Mouse (Mus musculus): ENCODE measurements around the gene Prkn. TPM values are rescaled to one million over a fixed set of nuclear protein-coding genes. Genes with fewer than 3 reads are reported as not detected.

Gene Prkn
- polyA plus RNA-seq, 1 experiment from 2014 or later, result 1.6 TPM

DNA sequence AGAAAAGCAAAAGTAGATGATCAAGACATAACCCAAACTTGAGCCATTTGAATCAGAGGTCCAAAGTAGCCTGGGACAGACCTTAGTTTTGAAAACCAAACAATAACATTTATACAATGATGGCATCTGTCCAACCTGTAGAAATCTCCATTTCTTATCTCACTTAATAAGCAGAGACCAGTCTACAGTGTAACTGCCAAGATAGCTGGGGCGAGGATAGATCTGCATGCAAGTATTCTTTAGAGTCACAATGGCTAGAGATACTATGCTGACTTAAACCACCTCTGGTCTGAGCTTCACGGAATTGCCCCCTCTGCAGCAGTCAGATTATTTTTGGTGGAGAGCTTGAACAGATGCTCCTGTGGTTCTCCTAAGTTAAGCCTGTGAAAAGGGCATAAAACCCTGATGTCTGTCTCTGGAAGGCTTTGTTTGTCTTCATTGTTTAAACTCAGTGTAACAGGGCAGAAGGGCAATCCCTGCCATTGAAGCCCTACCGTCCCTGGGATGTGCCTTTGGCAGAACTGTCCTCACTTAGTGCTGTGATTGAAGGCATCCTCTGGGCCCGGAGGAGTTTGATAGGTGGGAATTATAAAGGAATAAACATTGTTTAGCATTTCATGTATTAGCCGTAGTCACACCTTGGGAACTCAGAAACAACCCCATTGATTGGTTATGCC lies 581.2 kb downstream of the Prkn start:
- 35% methylated on average over 5 of the region's 5 CpGs for WGBS
- Histone ChIP-seq H3K4me1 (no peaks in the 10 kb centered on the region), H3K4me3 (no peak overlapping the region), H3K9ac (no peak overlapping the region), H3K4me2 (no peak overlapping the region), H3K36me3 (ENCODE audit: poor library complexity, severe bottlenecking) (no peaks in the 10 kb centered on the region), H3K27ac (no peak overlapping the region), H3K27me3 (no peaks in the 10 kb centered on the region), H3K9me3 (replicated peaks) (no peaks in the 10 kb centered on the region)
- no peak for ATAC-seq

GRCm38 (mm10) chr17:11431323-11431722 lies 591.1 kb downstream of the Prkn start:
- H3K36me3 ChIP-seq (ENCODE audit: poor library complexity, severe bottlenecking), result no peaks in the 10 kb centered on the region
- no peak overlapping the region for H3K27ac ChIP-seq
- no peak overlapping the region for H3K9ac ChIP-seq
- H3K4me2 ChIP-seq, result no peak overlapping the region
- 88% methylated on average over 2 of the region's 2 CpGs for WGBS
- no peaks in the 10 kb centered on the region for H3K27me3 ChIP-seq
- no peak overlapping the region for H3K4me3 ChIP-seq
- ATAC-seq, result no peak
- H3K9me3 ChIP-seq (replicated peaks), result no peaks in the 10 kb centered on the region
- H3K4me1 ChIP-seq, result no peaks in the 10 kb centered on the region

DNA sequence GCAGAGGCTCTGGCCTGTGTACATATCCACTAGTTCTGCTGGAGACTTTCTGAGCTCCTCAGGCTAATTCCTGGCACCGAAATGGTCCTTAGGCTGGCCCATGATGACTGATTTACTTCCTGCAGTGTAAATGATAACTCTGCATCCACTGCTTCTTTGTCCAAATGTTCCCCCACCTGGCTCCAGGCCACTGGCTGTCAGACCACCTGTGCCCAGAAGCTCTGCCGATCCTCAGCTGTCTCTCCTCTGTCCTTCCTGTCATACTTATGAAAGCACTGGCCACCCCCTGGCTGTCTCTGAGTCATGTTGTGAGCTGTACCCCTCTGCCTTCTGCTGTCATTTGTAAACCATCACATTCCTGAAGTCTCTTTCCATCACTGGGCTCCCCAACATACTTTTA lies 592.4 kb downstream of the Prkn start:
- no peaks in the 10 kb centered on the region for H3K27me3 ChIP-seq
- 94% methylated on average over 2 of the region's 2 CpGs for WGBS
- ATAC-seq, result no peak
- H3K4me1 ChIP-seq, result no peaks in the 10 kb centered on the region
- H3K4me2 ChIP-seq, result no peak overlapping the region
- no peak overlapping the region for H3K9ac ChIP-seq
- no peaks in the 10 kb centered on the region for H3K36me3 ChIP-seq (ENCODE audit: poor library complexity, severe bottlenecking)
- H3K27ac ChIP-seq, result no peak overlapping the region
- H3K4me3 ChIP-seq, result no peak overlapping the region
- no peaks in the 10 kb centered on the region for H3K9me3 ChIP-seq (replicated peaks)

GRCm38 (mm10) chr17:11462721-11463120 lies 622.5 kb downstream of the Prkn start:
- Histone ChIP-seq H3K27ac (no peak overlapping the region), H3K4me3 (no peak overlapping the region), H3K9me3 (replicated peaks) (no peaks in the 10 kb centered on the region), H3K4me1 (peaks cover 6% of the 10 kb centered on the region; the same call in 1 of the 2 replicates), H3K9ac (no peak overlapping the region), H3K27me3 (no peaks in the 10 kb centered on the region), H3K4me2 (no peak overlapping the region), H3K36me3 (ENCODE audit: poor library complexity, severe bottlenecking) (no peaks in the 10 kb centered on the region)
- ATAC-seq, result no peak
- 80% methylated on average over 2 of the region's 2 CpGs for WGBS

DNA sequence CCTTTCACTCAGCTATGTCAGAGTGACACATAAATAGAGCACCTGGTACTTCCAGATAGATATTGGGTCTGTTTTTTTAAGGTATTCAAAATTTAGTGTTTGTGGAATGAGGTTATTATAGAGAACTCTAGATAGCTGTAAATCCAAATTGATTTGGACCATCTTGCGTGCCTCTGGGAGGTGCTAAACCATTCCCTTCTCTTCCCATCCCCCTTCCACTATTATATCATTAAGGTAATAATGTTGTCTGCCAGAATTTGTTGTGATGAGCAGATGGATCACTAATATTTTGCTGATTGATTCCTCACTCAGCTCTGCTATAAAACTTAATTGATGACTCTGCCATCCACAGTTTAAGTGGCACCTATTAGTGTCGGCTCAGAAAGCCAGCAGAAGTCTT lies 625.9 kb downstream of the Prkn start:
- Histone ChIP-seq H3K4me1 (no peaks in the 10 kb centered on the region), H3K4me2 (no peak overlapping the region), H3K9ac (no peak overlapping the region), H3K9me3 (replicated peaks) (no peaks in the 10 kb centered on the region), H3K27me3 (no peaks in the 10 kb centered on the region), H3K4me3 (no peak overlapping the region), H3K36me3 (ENCODE audit: poor library complexity, severe bottlenecking) (no peaks in the 10 kb centered on the region), H3K27ac (no peak overlapping the region)
- 83% methylated on average over 2 of the region's 2 CpGs for WGBS
- no peak for ATAC-seq

DNA sequence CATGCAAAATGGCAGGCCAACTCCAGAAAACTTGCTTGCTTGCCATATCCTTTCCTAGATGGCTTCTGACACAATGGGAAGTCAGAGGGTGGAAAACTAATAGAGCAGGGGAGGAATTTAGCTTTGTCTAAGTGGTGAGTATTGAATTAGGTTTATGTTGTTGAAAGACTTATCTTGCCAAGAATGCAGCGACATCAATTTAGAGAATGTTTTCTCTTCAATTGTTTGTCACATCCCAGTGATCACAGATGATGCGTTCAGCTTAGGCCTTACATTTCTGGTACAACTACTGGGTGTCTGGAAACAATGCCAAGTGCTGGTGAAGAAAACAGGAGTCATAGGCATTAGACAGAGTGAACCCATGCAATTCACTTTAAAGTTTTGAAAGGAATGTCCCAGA lies 628.4 kb downstream of the Prkn start:
- H3K4me3 ChIP-seq, result no peak overlapping the region
- no peak overlapping the region for H3K4me2 ChIP-seq
- H3K27ac ChIP-seq, result no peak overlapping the region
- WGBS, result 88% methylated on average over 2 of the region's 2 CpGs
- ATAC-seq, result no peak
- H3K36me3 ChIP-seq (ENCODE audit: poor library complexity, severe bottlenecking), result no peaks in the 10 kb centered on the region
- no peaks in the 10 kb centered on the region for H3K4me1 ChIP-seq
- no peaks in the 10 kb centered on the region for H3K9me3 ChIP-seq (replicated peaks)
- H3K27me3 ChIP-seq, result no peaks in the 10 kb centered on the region
- no peak overlapping the region for H3K9ac ChIP-seq

- ATAC-seq, result no peak
- H3K27ac ChIP-seq, result no peak overlapping the region
- H3K9ac ChIP-seq, result no peak overlapping the region
- no peaks in the 10 kb centered on the region for H3K27me3 ChIP-seq
- H3K4me3 ChIP-seq, result no peak overlapping the region
- H3K36me3 ChIP-seq (ENCODE audit: poor library complexity, severe bottlenecking), result no peaks in the 10 kb centered on the region
- H3K4me2 ChIP-seq, result no peak overlapping the region
- no peaks in the 10 kb centered on the region for H3K9me3 ChIP-seq (replicated peaks)
- 84% methylated on average over 2 of the region's 2 CpGs for WGBS
- H3K4me1 ChIP-seq, result no peaks in the 10 kb centered on the region
Measured at GRCm38 (mm10) chr17:11483032-11483431, 642.8 kb downstream of the Prkn start.

- Histone ChIP-seq H3K9ac (no peak overlapping the region), H3K4me3 (no peak overlapping the region), H3K4me1 (no peaks in the 10 kb centered on the region), H3K4me2 (no peak overlapping the region), H3K27me3 (no peaks in the 10 kb centered on the region), H3K36me3 (ENCODE audit: poor library complexity, severe bottlenecking) (no peaks in the 10 kb centered on the region), H3K27ac (no peak overlapping the region), H3K9me3 (replicated peaks) (no peaks in the 10 kb centered on the region)
- no peak for ATAC-seq
- 68% methylated on average over 4 of the region's 4 CpGs for WGBS
Measured at GRCm38 (mm10) chr17:11490051-11490450, 649.9 kb downstream of the Prkn start.

- 29% methylated on average over 7 of the region's 7 CpGs for WGBS
Measured at GRCm38 (mm10) chr17:11502556-11502955, 662.4 kb downstream of the Prkn start.

DNA sequence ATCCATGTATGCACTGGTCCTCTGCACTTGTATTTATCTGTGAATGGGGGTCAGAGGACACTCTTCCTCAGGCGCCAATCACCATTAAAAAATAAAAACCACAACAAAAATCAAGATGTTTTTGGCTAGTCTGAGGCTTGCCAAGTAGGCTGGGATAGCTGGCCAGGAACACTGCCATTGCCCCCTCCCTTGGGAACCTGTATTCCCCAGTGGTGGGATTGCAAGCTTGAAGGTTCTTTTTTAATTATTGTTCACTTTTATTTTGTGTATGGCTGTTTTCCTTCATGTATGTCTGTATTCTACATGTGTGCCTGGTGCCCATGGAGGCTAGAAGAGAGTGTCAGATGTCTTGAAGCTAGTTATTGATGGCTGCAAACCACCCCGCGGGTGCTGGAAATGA lies 664.3 kb downstream of the Prkn start:
- WGBS, result 89% methylated on average over 3 of the region's 3 CpGs
- H3K36me3 ChIP-seq (ENCODE audit: poor library complexity, severe bottlenecking), result no peaks in the 10 kb centered on the region

More at GRCm38 (mm10) chr17:11502556-11502955, 662.4 kb downstream of the Prkn start:
- Histone ChIP-seq H3K4me3 (no peak overlapping the region), H3K4me2 (no peak overlapping the region), H3K4me1 (no peaks in the 10 kb centered on the region), H3K9me3 (replicated peaks) (no peaks in the 10 kb centered on the region), H3K27me3 (no peaks in the 10 kb centered on the region), H3K9ac (no peak overlapping the region), H3K36me3 (ENCODE audit: poor library complexity, severe bottlenecking) (no peaks in the 10 kb centered on the region), H3K27ac (no peak overlapping the region)
- no peak for ATAC-seq

GRCm38 (mm10) chr17:11507082-11507481 lies 666.9 kb downstream of the Prkn start:
- Histone ChIP-seq H3K36me3 (ENCODE audit: poor library complexity, severe bottlenecking) (no peaks in the 10 kb centered on the region), H3K4me3 (no peak overlapping the region), H3K9me3 (replicated peaks) (no peaks in the 10 kb centered on the region), H3K27me3 (no peaks in the 10 kb centered on the region), H3K4me1 (no peaks in the 10 kb centered on the region), H3K9ac (no peak overlapping the region), H3K27ac (no peak overlapping the region), H3K4me2 (no peak overlapping the region)
- no peak for ATAC-seq
- 89% methylated on average over 3 of the region's 3 CpGs for WGBS

More for the DNA sequence above, 664.3 kb downstream of the Prkn start:
- H3K27ac ChIP-seq, result no peak overlapping the region
- no peaks in the 10 kb centered on the region for H3K4me1 ChIP-seq
- no peak overlapping the region for H3K4me3 ChIP-seq
- no peak overlapping the region for H3K9ac ChIP-seq
- no peak overlapping the region for H3K4me2 ChIP-seq
- H3K9me3 ChIP-seq (replicated peaks), result no peaks in the 10 kb centered on the region
- H3K27me3 ChIP-seq, result no peaks in the 10 kb centered on the region
- no peak for ATAC-seq

DNA sequence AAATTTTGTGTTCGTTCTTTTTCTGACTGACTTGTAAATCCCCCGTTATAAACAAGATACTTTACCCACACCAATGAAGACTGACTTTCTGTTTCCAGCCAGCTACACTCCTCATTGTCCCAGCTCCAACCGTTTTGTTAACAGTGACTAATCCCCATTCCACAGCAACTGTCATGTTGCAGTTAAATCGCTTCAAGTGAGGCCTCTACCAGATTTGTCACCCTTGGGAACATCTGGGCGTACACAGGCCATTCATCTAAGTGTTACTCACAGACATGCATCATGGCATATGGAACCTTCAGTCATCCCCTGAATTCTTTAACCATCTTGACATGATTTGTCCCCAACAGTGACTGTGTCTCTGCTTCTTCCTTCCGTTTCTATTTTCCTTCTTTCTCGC lies 669.9 kb downstream of the Prkn start:
- Histone ChIP-seq H3K9me3 (replicated peaks) (no peaks in the 10 kb centered on the region), H3K4me1 (peaks cover 5% of the 10 kb centered on the region; the same call in 1 of the 2 replicates), H3K27me3 (no peaks in the 10 kb centered on the region), H3K4me3 (no peak overlapping the region), H3K4me2 (no peak overlapping the region), H3K27ac (no peak overlapping the region), H3K36me3 (ENCODE audit: poor library complexity, severe bottlenecking) (no peaks in the 10 kb centered on the region), H3K9ac (no peak overlapping the region)
- WGBS, result 65% methylated on average over 7 of the region's 7 CpGs
- no peak for ATAC-seq

Measured in forebrain, embryonic 13.5 days (tissue).